Mouse (Mus musculus) CH12.LX (cell line): ENCODE results near the gene Kmt2a. TPM values are rescaled to one million over a fixed set of nuclear protein-coding genes. Genes with fewer than 3 reads are reported as not detected.

Experiments used
- DNase-seq: peaks from one replicate; pipeline ENCODE4 v3.0.0-alpha.2; 2013; ENCODE audit errors: extremely low read depth
- H3K27ac ChIP-seq: 2 replicates; pipeline ENCODE4 v1.5.1; 2012; ENCODE audit warnings: low read depth, mild to moderate bottlenecking, control low read depth, moderate library complexity; ENCODE audit not compliant: insufficient read depth
- H3K27me3 ChIP-seq: replicated peaks from 2 replicates; pipeline ENCODE3; 2012; ENCODE audit warnings: inconsistent platforms
- H3K36me3 ChIP-seq, 2 experiments: replicated peaks in 1 of 2; 2 replicates each; pipeline versions ENCODE3 to v1.6.1; 2012; ENCODE audit warnings: inconsistent platforms in 1 of 2, low read length in 1 of 2, mild to moderate bottlenecking in 1 of 2, mixed read lengths in 1 of 2, moderate library complexity in 1 of 2; ENCODE audit not compliant: control insufficient read depth in 1 of 2, insufficient read depth in 1 of 2
- H3K4me1 ChIP-seq, 2 experiments: 2 replicates each; pipeline ENCODE4 v1.6.1; 2012; ENCODE audit warnings: inconsistent platforms in 1 of 2, moderate library complexity in 1 of 2; ENCODE audit not compliant: insufficient read depth in 2 of 2, control insufficient read depth in 1 of 2
- H3K4me2 ChIP-seq: 2 replicates; pipeline ENCODE4 v1.6.1; 2012; ENCODE audit warnings: low read depth, mild to moderate bottlenecking, control low read depth; ENCODE audit not compliant: poor library complexity, insufficient read depth, severe bottlenecking
- H3K4me3 ChIP-seq, 3 experiments: fragments of 150-350 bp in 1 of 3; sonication (generic) in 1 of 3; replicated peaks in 1 of 3; 2 replicates each; pipeline versions ENCODE3 to v1.5.1; 2011 to 2012; ENCODE audit warnings: low read depth in 2 of 3, low read length in 2 of 3, mild to moderate bottlenecking in 2 of 3, moderate library complexity in 2 of 3, control low read depth in 1 of 3, improper control_type of control experiment in 1 of 3, inconsistent platforms in 1 of 3, mixed read lengths in 1 of 3; ENCODE audit not compliant: poor library complexity in 1 of 3
- H3K79me2 ChIP-seq: replicated peaks from 2 replicates; pipeline ENCODE4 v1.6.1; 2012; ENCODE audit warnings: mild to moderate bottlenecking, moderate library complexity; ENCODE audit not compliant: control insufficient read depth, poor library complexity, insufficient read depth, severe bottlenecking; ENCODE audit errors: extremely low read depth
- H3K9ac ChIP-seq: 2 replicates; pipeline ENCODE4 v1.6.1; 2012; ENCODE audit warnings: low read depth, mild to moderate bottlenecking, control low read depth, moderate library complexity; ENCODE audit not compliant: insufficient read depth
- H3K9me3 ChIP-seq: replicated peaks from 2 replicates; pipeline ENCODE3; 2012; ENCODE audit warnings: low read length, inconsistent platforms, mixed read lengths
- BHLHE40 ChIP-seq: IDR thresholded peaks from 2 replicates; pipeline ENCODE4 v1.6.1; 2011; ENCODE audit warnings: mild to moderate bottlenecking, low read depth, low read length, improper control_type of control experiment
- CHD1 ChIP-seq: IDR thresholded peaks from 2 replicates; pipeline ENCODE4 v1.6.1; 2012; ENCODE audit warnings: low read depth, low read length, improper control_type of control experiment, inconsistent platforms
- CHD2 ChIP-seq: IDR thresholded peaks from 2 replicates; pipeline ENCODE4 v1.6.1; 2011; ENCODE audit warnings: low read length, improper control_type of control experiment
- E2F4 ChIP-seq: IDR thresholded peaks from 2 replicates; pipeline ENCODE4 v1.6.1; 2011; ENCODE audit warnings: low read depth, low read length, improper control_type of control experiment; ENCODE audit not compliant: insufficient replicate concordance
- EP300 ChIP-seq: IDR thresholded peaks from 2 replicates; pipeline ENCODE4 v1.6.1; 2011; ENCODE audit warnings: low read length, improper control_type of control experiment
- ETS1 ChIP-seq: conservative IDR thresholded peaks from 2 replicates; pipeline ENCODE4 v1.6.1; 2012; ENCODE audit warnings: low read depth, mild to moderate bottlenecking, inconsistent platforms, low read length, improper control_type of control experiment, moderate library complexity
- GABPA ChIP-seq: IDR thresholded peaks from 2 replicates; pipeline ENCODE4 v1.6.1; 2012; ENCODE audit warnings: low read depth, low read length, improper control_type of control experiment, inconsistent platforms; ENCODE audit not compliant: insufficient replicate concordance
- HCFC1 ChIP-seq: IDR thresholded peaks from 2 replicates; pipeline ENCODE4 v1.6.1; 2012; ENCODE audit warnings: low read depth, mild to moderate bottlenecking, inconsistent platforms, low read length, improper control_type of control experiment
- IRF4 ChIP-seq: IDR thresholded peaks from 2 replicates; pipeline ENCODE4 v1.6.1; 2014; ENCODE audit warnings: low read depth, mild to moderate bottlenecking, inconsistent platforms, low read length, improper control_type of control experiment
- JUN ChIP-seq: IDR thresholded peaks from 2 replicates; pipeline ENCODE4 v1.6.1; 2011; ENCODE audit warnings: low read depth, mild to moderate bottlenecking, low read length, improper control_type of control experiment, moderate library complexity; ENCODE audit not compliant: insufficient read depth
- JUND ChIP-seq: conservative IDR thresholded peaks from 2 replicates; pipeline ENCODE4 v1.6.1; 2011; ENCODE audit warnings: low read depth, low read length, improper control_type of control experiment
- KAT2A ChIP-seq: IDR thresholded peaks from 2 replicates; pipeline ENCODE4 v1.6.1; 2012; ENCODE audit warnings: low read length, improper control_type of control experiment, inconsistent platforms; ENCODE audit not compliant: insufficient replicate concordance
- MAFK ChIP-seq: IDR thresholded peaks from 2 replicates; pipeline ENCODE4 v1.6.1; 2011; ENCODE audit warnings: low read length, improper control_type of control experiment; ENCODE audit not compliant: insufficient replicate concordance
- MAX ChIP-seq: IDR thresholded peaks from 2 replicates; pipeline ENCODE4 v1.6.1; 2011; ENCODE audit warnings: low read length, improper control_type of control experiment
- MAZ ChIP-seq: IDR thresholded peaks from 2 replicates; pipeline ENCODE4 v1.6.1; 2012; ENCODE audit warnings: low read depth, mild to moderate bottlenecking, inconsistent platforms, low read length, improper control_type of control experiment, moderate library complexity
- MEF2A ChIP-seq: IDR thresholded peaks from 2 replicates; pipeline ENCODE4 v1.6.1; 2014; ENCODE audit warnings: low read depth, mild to moderate bottlenecking, inconsistent platforms, low read length, improper control_type of control experiment, borderline replicate concordance
- MXI1 ChIP-seq: IDR thresholded peaks from 2 replicates; pipeline ENCODE4 v1.6.1; 2011; ENCODE audit warnings: mild to moderate bottlenecking, low read depth, low read length, improper control_type of control experiment
- MYC ChIP-seq: IDR thresholded peaks from 2 replicates; pipeline ENCODE4 v1.6.1; 2011; ENCODE audit warnings: low read depth, mild to moderate bottlenecking, improper control_type of control experiment, low read length
- PAX5 ChIP-seq: IDR thresholded peaks from 2 replicates; pipeline ENCODE4 v1.6.1; 2012; ENCODE audit warnings: low read length, inconsistent platforms, mixed read lengths
- POLR2A ChIP-seq: IDR thresholded peaks from 2 replicates; pipeline ENCODE4 v1.6.1; 2011; ENCODE audit warnings: low read depth, mild to moderate bottlenecking, improper control_type of control experiment, low read length
- POLR2AphosphoS2 ChIP-seq: IDR thresholded peaks from 2 replicates; pipeline ENCODE4 v1.6.1; 2011; ENCODE audit warnings: low read depth, low read length, improper control_type of control experiment
- RAD21 ChIP-seq: IDR thresholded peaks from 2 replicates; pipeline ENCODE4 v1.6.1; 2011; ENCODE audit warnings: low read depth, mild to moderate bottlenecking, low read length, improper control_type of control experiment, moderate library complexity
- RCOR1 ChIP-seq: conservative IDR thresholded peaks from 2 replicates; pipeline ENCODE4 v1.6.1; 2012; ENCODE audit warnings: low read depth, mild to moderate bottlenecking, inconsistent platforms, low read length, improper control_type of control experiment
- SIN3A ChIP-seq: IDR thresholded peaks from 2 replicates; pipeline ENCODE4 v1.6.1; 2012; ENCODE audit warnings: low read length, improper control_type of control experiment, inconsistent platforms
- TCF12 ChIP-seq: IDR thresholded peaks from 2 replicates; pipeline ENCODE4 v1.6.1; 2014; ENCODE audit warnings: low read depth, mild to moderate bottlenecking, inconsistent platforms, low read length, improper control_type of control experiment
- UBTF ChIP-seq: IDR thresholded peaks from 2 replicates; pipeline ENCODE4 v1.6.1; 2012; ENCODE audit warnings: low read depth, mild to moderate bottlenecking, inconsistent platforms, low read length, improper control_type of control experiment, moderate library complexity
- ZNF384 ChIP-seq: IDR thresholded peaks from 2 replicates; pipeline ENCODE4 v1.6.1; 2012; ENCODE audit warnings: low read depth, low read length, improper control_type of control experiment, inconsistent platforms
- dilution Hi-C: fragments of 300-500 bp; cut with MboI; formaldehyde crosslinking; loops from 2 replicates; pipeline ENCODE4 v1.14.3; 2020; ENCODE audit warnings: low sequenced_read_pairs; ENCODE audit not compliant: extremely low pct_unique_long_range_greater_than_20kb, extremely low pct_ligation_motif_present
- in situ Hi-C: fragments of 300-500 bp; cut with MboI; formaldehyde crosslinking; loops from 3 replicates; pipeline ENCODE4 v1.14.3; 2019; ENCODE audit warnings: low sequenced_read_pairs, low pct_ligation_motif_present, low pct_unique_long_range_greater_than_20kb, mixed read lengths
- polyA plus RNA-seq: library from polyadenylated mRNA; unstranded; fragments of >175 nt; gene quantifications from 2 replicates; pipeline ENCODE4 v1.2.1, GENCODE M21; 2012; ENCODE audit warnings: low read depth; ENCODE audit not compliant: insufficient read length
- total RNA-seq, 2 experiments: library from RNA; depleted of rRNA; stranded (reverse); fragments of 300-350 nt in 1 of 2; fragments of >200 nt in 1 of 2; gene quantifications; 2 replicates each; pipeline ENCODE4 v1.2.3; 2012 to 2014

Gene Kmt2a
- total and polyA plus RNA-seq, 3 experiments, result 2.5 to 21.3 (median 7.2) TPM

DNA sequence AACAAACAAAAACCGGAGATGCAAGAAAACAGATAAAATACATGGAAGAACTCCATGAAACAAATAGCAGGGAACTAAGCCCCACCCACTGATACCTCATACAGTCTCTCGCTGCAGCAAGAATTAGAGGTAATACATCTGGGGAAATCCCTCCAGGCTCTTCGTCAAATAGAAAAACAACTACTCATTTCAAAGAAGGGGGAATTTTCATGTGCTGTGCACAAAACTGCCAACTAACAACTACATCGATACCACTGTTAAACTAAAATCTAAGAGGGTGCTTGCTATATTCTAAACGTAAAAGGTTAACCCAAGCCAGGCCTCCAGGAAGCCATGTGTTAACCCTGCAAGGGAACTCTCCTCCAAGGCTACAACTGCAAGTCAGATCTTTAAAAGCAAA lies 7.4 kb downstream of the Kmt2a start:
- Histone ChIP-seq H3K79me2 (peaks cover 91% of the 10 kb centered on the region), H3K27me3 (no peaks in the 10 kb centered on the region), H3K27ac (peak overlapping the region; percentile 87), H3K4me1 (peaks cover 36 to 98% of the 10 kb centered on the region in 2 experiments), H3K4me2 (peak overlapping the region; percentile 99), H3K36me3 (peaks cover 17 to 53% of the 10 kb centered on the region in 2 experiments), H3K9ac (peak overlapping the region; percentile 57), H3K4me3 (peak overlapping the region; percentile 8 to 55 (median 40)), H3K9me3 (no peaks in the 10 kb centered on the region)
- in situ Hi-C loops, result no loop called here
- TF ChIP-seq JUND, result peak; percentile 88
- peak; percentile 86 for TF ChIP-seq BHLHE40
- TF ChIP-seq CHD2, result no peak
- TF ChIP-seq MAX, result peak; percentile 17; the same call in 1 of the 2 replicates
- TF ChIP-seq UBTF, result no peak
- peak; percentile 77 for TF ChIP-seq JUN
- peak; percentile 90; the same call in 1 of the 2 replicates for TF ChIP-seq RCOR1
- TF ChIP-seq MAZ, result 0 out of 2 replicates have a peak, but pooled peaks have one; percentile 47
- TF ChIP-seq MEF2A, result 0 out of 2 replicates have a peak, but pooled peaks have one; percentile 62
- peak; percentile 93 for TF ChIP-seq EP300
- peak; percentile 90 for TF ChIP-seq SIN3A
- peak; percentile 72; the same call in 1 of the 2 replicates for TF ChIP-seq ETS1
- TF ChIP-seq KAT2A, result no peak
- TF ChIP-seq HCFC1, result no peak
- TF ChIP-seq GABPA, result no peak
- 0 out of 2 replicates have a peak, but pooled peaks have one; percentile 56 for TF ChIP-seq CHD1
- TF ChIP-seq RAD21, result no peak
- TF ChIP-seq MYC, result peak; percentile 78
- TF ChIP-seq IRF4, result peak; percentile 95
- TF ChIP-seq POLR2AphosphoS2, result no peak
- TF ChIP-seq ZNF384, result 0 out of 2 replicates have a peak, but pooled peaks have one; percentile 15
- peak; percentile 65; the same call in 1 of the 2 replicates for TF ChIP-seq E2F4
- TF ChIP-seq MXI1, result peak; percentile 54; the same call in 1 of the 2 replicates
- TF ChIP-seq POLR2A, result no peak
- peak; percentile 54; the same call in 1 of the 2 replicates for TF ChIP-seq TCF12
- no peak for TF ChIP-seq PAX5
- peak; percentile 66; the same call in 1 of the 2 replicates for TF ChIP-seq MAFK
- dilution Hi-C loops, result no loop called here
- peak; percentile 70 for DNase-seq
